Mouse (Mus musculus): ENCODE data around the gene Lacc1.

- TF ChIP-seq CTCF (IDR thresholded peaks at IDR 0.05; ENCODE audit: low read depth) (no peak), EP300 (optimal IDR thresholded peaks at IDR 0.05) (no peak)
Measured at GRCm38 (mm10) chr14:77032433-77032832, 4.3 kb downstream of the Lacc1 start.

Measured in stomach, postnatal 0 days (tissue).